Mouse (Mus musculus): ENCODE measurements around the gene Foxe1.

DNA sequence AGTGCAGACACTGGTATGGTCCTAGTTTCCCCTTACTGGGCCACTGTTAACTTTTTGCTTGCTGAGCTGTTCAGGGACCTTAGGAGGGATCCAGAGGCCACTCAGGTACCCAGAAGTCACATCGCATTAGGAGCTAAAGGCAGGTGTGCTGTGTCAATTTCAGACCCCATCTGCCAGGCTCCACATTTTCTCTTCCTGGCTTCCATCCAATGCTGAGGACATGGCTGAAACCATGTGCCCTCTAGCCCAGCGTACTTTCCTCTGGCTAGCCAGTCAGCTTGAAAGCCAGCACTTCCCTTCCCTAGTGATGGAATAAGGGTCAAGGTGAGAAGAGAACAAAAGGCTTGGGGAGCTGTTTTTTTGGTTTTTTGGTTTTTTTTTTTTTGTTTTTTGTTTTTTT is 31.8 kb upstream of the Foxe1 start:
- no peak for TF ChIP-seq CTCF (IDR thresholded peaks at IDR 0.05; ENCODE audit: borderline replicate concordance, extremely low read depth, insufficient read depth, insufficient read length)
- no peak for TF ChIP-seq POLR2A (IDR thresholded peaks at IDR 0.05; ENCODE audit: borderline replicate concordance, extremely low read depth, insufficient read depth, insufficient read length, poor library complexity, severe bottlenecking)
